Mouse (Mus musculus) lung, adult 2 months (tissue): ENCODE data around the gene Anxa6. TPM values are rescaled to one million over a fixed set of nuclear protein-coding genes. Genes with fewer than 3 reads are reported as not detected.

ENCODE experiments used
- DNase-seq: peaks from one replicate; pipeline ENCODE4 v3.0.0; 2022
- H3K4me1 ChIP-seq: fragments of 200-500 bp; 2 replicates; pipeline ENCODE4 v1.6.1; 2011; ENCODE audit warnings: low read length; ENCODE audit not compliant: control insufficient read depth, insufficient read depth
- H3K4me3 ChIP-seq: fragments of 200-500 bp; replicated peaks from 2 replicates; pipeline ENCODE3; 2011; ENCODE audit warnings: low read depth, mild to moderate bottlenecking, control low read depth, low read length; ENCODE audit errors: extremely low read depth
- CTCF ChIP-seq: fragments of 200-500 bp; IDR thresholded peaks from 2 replicates; pipeline ENCODE4 v1.5.1; 2011; ENCODE audit warnings: mild to moderate bottlenecking, low read length, control low read depth; ENCODE audit not compliant: insufficient read depth
- POLR2A ChIP-seq: fragments of 200-500 bp; IDR thresholded peaks from 2 replicates; pipeline ENCODE4 v1.6.1; 2011; ENCODE audit warnings: low read depth, mild to moderate bottlenecking, control low read depth, low read length, borderline replicate concordance; ENCODE audit errors: extremely low read depth
- WGBS: fragments of 180-500 bp; shearing (Covaris S2); methylation state at CpG from one replicate; pipeline ENCODE4 v1.1.7; 2018; 5-methylcytosine and 5-hydroxymethylcytosine counted together
- polyA plus RNA-seq: library from polyadenylated mRNA; depleted of rRNA; stranded (reverse); fragments of >200 nt; gene quantifications from 2 replicates; pipeline ENCODE4 v1.2.3, GENCODE M21; 2012

Anxa6 gene
- polyA plus RNA-seq, 1 experiment: 170 TPM

DNA sequence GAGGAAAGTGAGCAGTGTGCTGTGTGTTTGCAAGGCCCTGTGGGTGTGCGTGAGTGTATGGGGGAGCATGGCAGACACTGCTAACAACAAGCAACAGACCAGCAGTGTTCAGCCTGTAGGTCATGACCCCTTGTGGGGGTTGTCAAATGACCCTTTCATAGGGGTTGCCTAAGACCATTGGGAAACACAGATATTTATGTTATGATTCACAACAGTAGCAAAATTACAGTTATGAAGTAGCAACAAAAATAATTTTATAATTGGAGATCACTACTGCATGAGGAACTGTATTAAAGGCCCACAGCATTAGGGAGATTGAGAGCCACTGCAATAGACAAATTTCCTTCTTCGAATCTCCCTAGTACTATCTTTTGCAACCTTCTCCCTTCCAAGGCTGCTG, 13.5 kb downstream of the Anxa6 start:
- DNase-seq: no peak
- H3K4me3 ChIP-seq: no peak overlapping the region
- TF ChIP-seq CTCF (no peak), POLR2A (no peak)
- H3K4me1 ChIP-seq: peaks cover 38% of the 10 kb centered on the region
- WGBS: 77% methylated on average over 2 of the region's 2 CpGs

DNA sequence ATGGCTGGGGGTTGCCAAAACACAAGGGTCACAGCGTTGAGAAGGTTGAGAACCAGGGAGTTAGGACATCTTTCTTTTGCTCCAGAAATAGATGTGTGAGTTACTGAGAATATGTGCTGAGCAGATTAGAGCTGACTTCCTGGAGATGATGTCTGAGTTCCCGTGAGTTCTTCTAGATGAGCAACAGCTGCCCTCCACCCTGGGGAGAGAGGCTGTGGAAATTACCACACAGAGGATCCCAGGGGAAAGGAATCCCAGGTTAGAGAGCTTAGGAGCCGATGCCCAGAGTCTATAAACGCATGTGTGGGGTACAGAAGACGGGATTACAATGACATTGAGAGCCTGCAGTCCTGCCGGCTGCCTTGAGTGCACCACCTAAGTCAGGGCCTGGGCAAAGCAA, 15.2 kb downstream of the Anxa6 start:
- no peak overlapping the region for H3K4me3 ChIP-seq
- peaks cover 25% of the 10 kb centered on the region for H3K4me1 ChIP-seq
- 52% methylated on average over 6 of the region's 6 CpGs for WGBS
- no peak for DNase-seq
- TF ChIP-seq POLR2A (no peak), CTCF (no peak)

DNA sequence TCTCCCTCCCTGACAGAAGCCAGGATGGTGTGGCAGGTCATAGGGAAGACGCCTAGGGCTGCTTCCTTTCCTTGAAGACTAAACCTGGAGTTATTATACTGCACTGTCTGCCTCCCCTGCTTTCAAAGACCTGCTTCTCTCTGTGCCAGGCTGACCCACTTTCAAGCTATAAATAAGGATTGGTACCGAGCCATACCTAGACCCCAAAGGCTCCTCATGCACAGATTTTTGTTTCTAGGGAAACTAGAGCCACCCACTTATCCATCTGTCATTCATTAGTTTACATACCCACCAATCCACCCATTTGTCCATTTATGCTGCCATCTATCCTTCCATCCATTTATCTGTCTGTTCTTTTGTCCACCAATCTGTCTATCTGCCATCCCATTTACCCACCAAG, 16.0 kb downstream of the Anxa6 start:
- H3K4me1 ChIP-seq: peaks cover 17% of the 10 kb centered on the region
- DNase-seq: no peak
- H3K4me3 ChIP-seq: no peak overlapping the region
- TF ChIP-seq POLR2A (no peak), CTCF (no peak)
- 86% methylated on average over 2 of the region's 2 CpGs for WGBS

DNA sequence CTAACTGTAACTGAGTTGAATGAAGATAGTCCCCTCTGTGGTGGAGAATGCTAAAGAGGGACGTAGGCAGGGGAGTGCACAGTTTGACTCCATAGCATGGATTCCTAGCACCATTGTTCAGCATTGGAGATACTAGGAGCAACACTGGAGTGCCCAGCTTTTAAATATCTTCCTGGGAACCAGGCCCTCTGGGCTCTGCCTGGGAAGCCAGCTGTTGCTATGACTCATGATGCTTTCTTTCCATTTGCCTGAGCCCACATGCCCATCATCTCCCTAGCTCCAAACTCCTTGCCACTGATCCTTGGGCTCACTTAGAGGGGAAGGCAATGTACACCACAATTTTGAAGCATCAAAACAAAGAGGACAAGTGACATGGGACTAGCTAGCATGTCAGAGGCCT, 16.5 kb downstream of the Anxa6 start:
- no peak overlapping the region for H3K4me3 ChIP-seq
- H3K4me1 ChIP-seq: peaks cover 13% of the 10 kb centered on the region
- DNase-seq: no peak
- no peak for TF ChIP-seq CTCF
- no peak for TF ChIP-seq POLR2A
- 90% methylated on average over 1 of the region's 1 CpGs for WGBS

DNA sequence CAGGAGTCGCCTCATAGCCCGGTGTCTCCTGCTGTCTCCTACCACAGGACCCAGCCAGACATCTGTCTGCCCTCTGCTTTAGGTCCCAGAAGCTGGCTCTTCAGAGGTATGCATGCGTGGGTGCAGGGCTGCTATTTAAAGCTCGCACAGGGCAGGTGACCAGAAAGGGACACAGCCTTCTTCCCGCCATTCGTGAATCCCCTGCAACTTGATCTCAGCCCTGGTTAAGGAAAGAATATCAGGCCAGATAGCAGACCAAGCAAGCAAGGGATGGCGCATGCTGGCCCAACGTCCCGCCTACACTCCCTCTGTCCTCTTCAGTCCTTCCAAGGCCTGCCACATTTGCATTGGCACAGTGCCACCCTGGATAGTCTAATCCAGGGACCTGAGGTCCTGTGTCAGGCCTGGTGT, 17.4 kb downstream of the Anxa6 start:
- no peak overlapping the region for H3K4me3 ChIP-seq
- TF ChIP-seq CTCF (no peak), POLR2A (no peak)
- peaks cover 8% of the 10 kb centered on the region; the same call in 1 of the 2 replicates for H3K4me1 ChIP-seq
- WGBS: 46% methylated on average over 9 of the region's 9 CpGs
- DNase-seq: no peak

DNA sequence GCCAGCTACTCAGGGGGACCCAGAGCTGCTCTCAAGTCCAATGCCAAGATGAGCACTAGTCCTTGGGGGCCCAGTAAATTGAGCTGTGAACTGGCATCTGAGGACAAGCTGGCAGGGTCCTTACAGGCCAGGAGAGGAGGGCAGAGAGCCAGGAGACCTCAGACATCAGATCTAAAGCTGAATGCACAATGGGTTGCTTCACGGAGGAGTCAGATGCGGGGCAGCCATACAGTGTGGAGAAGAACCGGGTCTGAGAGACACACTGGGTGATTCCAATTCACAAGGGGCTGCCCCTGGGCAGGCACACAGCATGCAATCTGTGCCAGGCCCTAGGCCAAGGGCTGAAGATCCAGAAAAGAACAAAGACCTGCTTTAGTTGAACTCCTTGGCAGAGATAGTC, 18.0 kb downstream of the Anxa6 start:
- no peak for DNase-seq
- TF ChIP-seq CTCF (no peak), POLR2A (no peak)

DNA sequence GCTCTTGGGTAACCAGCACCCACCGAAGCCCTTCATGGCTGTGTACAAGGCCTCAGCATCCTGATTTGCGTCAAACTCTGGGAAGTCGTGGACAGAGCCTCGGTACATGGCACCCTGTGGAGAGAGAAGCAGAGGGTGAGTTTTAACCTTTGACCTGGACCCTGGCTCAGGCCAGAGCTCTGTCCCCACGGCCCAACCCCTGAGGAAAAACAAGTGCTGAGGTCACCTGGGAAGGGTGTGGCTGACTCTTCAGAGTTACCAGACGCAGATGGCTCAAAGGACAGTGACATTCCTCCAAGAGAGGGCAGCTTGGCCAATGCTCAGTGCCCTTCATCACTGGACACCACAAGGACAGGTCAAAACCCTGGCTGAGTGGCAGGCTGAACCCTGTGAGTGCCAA, 19.4 kb downstream of the Anxa6 start:
- 74% methylated on average over 6 of the region's 6 CpGs for WGBS

More for the DNA sequence above, 18.0 kb downstream of the Anxa6 start:
- WGBS: 48% methylated on average over 3 of the region's 3 CpGs
- Histone ChIP-seq H3K4me1 (peaks cover 5% of the 10 kb centered on the region; the same call in 1 of the 2 replicates), H3K4me3 (no peak overlapping the region)

DNA sequence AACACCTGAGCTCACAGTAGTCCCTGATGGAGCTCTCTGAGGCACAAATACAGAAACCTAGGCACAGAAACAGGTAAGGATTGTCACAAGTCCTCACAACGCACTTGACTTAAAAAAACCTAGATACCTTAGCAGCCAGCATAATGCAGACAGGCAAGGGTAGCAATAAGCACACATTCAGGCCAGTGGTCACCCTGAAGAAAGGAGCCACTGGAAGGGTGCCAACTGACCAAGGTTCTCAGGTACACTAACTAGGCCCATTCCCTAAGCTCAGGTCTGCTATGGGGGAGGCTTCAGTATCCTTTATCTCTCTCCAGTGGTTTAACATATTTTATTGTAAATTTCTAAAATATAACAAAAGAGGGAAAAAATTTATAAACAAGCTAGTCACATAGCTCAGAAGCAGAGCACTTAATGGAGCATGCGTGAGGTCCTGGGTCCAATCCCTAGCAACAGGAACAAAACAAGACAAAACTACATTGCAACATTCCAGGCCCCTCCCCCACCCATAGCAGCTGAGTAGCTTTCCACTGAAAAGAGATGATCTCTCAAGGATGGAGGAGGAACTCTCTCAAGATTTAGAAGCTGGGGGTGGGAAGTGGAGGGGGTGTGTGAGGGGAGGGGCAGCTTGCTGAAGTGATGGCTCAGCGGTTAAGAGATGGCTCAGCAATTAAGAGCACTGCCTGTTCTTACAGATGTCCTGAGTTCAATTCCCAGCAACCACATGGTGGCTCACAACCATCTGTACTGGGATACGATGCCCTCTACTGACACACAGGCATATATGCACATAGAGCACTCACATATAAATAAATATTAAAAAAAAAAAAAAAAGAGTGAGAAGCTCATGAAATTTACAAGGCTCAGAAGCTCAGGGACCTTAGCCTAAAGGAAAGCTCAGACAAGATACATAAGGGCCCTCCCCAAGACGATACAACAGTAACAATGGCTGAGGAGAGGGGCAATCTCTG, 20.4 kb downstream of the Anxa6 start:
- no peak for TF ChIP-seq CTCF
- TF ChIP-seq POLR2A: no peak
- H3K4me1 ChIP-seq: peaks cover 4% of the 10 kb centered on the region; the same call in 1 of the 2 replicates
- 67% methylated on average over 5 of the region's 5 CpGs for WGBS
- no peak for DNase-seq
- H3K4me3 ChIP-seq: no peak overlapping the region

More for the DNA sequence above, 19.4 kb downstream of the Anxa6 start:
- no peak for DNase-seq
- TF ChIP-seq CTCF: no peak
- TF ChIP-seq POLR2A: no peak
- Histone ChIP-seq H3K4me3 (no peak overlapping the region), H3K4me1 (peaks cover 4% of the 10 kb centered on the region; the same call in 1 of the 2 replicates)

DNA sequence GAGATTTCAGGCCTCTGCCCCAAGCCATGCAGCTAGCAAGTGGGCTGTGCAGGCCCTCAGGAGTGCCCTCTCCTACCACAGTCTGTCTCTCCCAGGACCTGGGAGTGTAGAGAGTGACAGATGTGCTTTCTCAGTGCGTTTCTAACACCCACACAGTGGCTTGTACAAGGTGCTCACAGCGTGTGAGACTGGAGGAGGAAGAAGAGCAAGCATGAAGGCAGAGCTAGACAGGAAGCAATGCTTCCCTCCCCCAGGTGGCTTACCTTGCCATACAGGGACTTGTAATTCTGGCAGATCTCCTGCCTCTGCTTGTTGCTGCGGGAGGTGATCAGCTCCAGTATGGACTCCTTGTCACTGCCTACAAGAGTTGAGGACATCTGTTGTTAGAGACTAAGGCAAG, 21.8 kb downstream of the Anxa6 start:
- peaks cover 4% of the 10 kb centered on the region; the same call in 1 of the 2 replicates for H3K4me1 ChIP-seq
- TF ChIP-seq CTCF: no peak
- TF ChIP-seq POLR2A: no peak
- DNase-seq: no peak
- WGBS: 82% methylated on average over 3 of the region's 3 CpGs
- H3K4me3 ChIP-seq: no peak overlapping the region

DNA sequence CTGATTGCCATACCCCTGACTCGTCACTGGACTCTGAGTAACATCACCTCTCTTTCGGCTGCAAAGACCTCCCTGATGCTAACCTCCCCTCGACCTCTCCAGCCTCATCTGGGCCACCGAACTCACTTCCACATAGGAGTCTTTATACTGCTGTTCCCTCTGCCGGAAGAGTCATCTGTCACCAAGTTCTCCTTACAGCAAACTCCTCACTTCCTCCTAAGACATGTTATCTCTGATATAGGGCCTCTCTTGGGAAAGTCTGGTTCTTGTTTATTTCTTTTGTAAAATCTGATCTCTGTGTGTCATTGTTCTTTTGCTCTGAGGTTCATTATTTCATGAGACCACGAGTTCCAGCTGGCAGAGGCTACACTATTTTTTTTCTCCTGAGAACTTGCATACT, 25.0 kb downstream of the Anxa6 start:
- H3K4me1 ChIP-seq: no peaks in the 10 kb centered on the region
- no peak for TF ChIP-seq CTCF
- no peak for TF ChIP-seq POLR2A
- H3K4me3 ChIP-seq: no peak overlapping the region
- 38% methylated on average over 6 of the region's 6 CpGs for WGBS
- no peak for DNase-seq
